Mouse (Mus musculus) R1 (cell line): Measurements from ENCODE around the gene Msl1.
A peak's percentile ranks its signal among the peaks of the same experiment; 100 is the strongest.

Experiments used
- DNase-seq: peaks from one replicate; pipeline ENCODE4 v3.0.0-alpha.2; 2018; ENCODE audit warnings: low read depth, low spot score

The Msl1 gene

DNA sequence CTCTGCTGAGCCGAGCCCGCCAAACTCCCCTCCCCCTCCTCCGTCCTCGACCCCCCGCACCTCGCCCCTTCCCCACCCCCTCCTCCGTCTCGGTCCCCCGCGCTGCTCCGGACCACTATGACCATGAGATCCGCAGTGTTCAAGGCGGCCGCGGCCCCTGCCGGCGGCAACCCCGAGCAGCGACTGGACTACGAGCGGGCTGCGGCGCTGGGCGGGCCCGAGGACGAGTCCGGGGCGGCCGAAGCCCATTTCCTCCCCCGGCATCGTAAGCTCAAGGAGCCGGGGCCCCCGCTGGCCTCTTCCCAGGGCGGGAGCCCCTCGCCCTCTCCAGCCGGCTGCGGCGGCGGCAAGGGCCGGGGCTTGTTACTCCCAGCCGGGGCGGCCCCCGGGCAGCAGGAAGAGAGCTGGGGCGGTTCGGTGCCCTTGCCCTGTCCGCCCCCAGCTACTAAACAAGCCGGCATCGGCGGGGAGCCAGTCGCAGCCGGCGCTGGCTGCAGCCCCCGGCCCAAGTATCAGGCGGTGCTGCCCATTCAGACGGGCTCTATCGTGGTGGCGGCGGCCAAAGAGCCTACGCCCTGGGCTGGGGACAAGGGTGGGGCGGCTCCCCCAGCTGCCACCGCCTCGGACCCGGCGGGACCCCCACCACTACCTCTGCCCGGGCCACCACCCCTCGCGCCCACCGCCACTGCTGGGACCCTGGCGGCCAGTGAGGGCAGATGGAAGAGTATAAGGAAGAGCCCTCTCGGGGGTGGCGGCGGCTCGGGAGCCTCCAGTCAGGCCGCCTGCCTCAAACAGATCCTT is 598 bp downstream of the Msl1 start:
- no peak for DNase-seq

DNA sequence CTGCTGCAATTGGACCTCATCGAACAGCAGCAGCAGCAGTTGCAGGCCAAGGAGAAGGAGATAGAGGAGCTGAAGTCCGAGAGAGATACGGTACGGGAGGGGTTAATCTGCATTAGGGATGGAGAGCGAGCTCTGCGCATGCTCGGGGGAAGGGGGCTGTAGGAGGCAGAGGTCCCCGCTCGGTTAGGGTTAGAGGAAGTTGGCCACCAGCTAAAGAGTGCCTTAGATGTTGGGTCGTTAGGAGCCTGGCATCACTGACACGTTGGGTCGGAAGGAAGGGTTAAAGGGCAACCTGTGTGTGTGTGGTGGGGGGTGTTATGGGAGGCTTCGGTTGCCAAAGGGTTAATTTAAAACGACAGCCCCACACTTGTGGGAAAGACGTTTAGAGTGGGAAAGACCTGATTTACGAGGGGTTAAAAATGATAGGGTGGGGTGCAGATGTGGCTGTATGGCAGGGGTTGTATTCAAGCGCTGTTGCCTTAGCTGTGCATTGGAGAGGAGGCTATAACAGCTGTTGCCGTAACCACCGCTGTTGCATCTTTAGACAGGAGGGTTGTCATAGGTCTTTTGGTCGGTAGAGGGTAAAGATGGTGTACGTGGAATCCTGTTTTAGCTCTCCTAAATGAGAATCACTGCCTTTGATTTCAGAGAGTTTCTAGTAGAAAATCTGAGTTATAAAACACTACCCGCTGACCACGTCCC is 1.4 kb downstream of the Msl1 start:
- peak; percentile 80 for DNase-seq

DNA sequence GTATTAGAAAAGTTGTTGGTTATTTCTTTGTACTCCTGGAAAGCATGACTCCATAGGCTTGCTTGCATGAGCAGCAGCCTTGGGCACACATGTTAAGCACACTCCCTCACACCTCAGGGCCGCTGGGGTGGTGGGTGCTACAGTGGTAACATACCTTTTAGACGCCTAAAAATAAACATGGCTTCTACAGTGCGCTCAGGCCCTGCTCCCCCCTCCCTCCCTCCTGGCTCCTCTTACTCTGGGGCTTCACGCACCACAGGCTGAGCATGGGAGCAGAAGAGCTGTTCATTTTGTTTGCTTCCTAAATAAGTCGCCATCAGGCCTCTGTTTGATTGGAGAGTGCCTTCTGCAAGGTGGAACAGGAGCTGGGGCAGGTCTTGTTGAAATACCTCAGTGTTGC is 2.0 kb downstream of the Msl1 start:
- no peak for DNase-seq

GRCm38 (mm10) chr11:98797909-98798308 is 2.6 kb downstream of the Msl1 start:
- no peak for DNase-seq

DNA sequence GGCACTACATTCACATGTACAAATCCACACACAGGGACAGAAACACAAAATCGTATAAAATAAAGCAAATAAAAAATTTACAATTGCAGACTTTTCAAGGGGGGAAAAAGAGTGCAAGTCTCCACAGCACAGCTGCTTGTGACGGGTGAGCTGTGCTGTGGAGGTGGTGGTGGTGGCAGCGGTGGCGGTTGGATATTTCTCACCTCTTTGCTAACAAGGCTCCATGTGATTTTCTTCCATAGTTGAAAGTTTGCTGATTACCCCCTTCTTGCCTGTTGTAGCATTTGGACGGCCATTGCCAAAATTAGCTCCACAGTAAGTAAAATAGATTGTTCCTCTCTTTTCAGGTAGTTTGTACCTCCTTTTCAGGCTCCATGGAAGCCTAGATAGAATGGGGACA is 9.3 kb downstream of the Msl1 start, which contains the start of gene Casc3:
TSS of gene Casc3 (plus strand) at position 301 of the 400 bp plus-strand sequence.
- no peak for DNase-seq

- no peak for DNase-seq
Observed at GRCm38 (mm10) chr11:98808417-98808816, 13.1 kb downstream of the Msl1 start.

DNA sequence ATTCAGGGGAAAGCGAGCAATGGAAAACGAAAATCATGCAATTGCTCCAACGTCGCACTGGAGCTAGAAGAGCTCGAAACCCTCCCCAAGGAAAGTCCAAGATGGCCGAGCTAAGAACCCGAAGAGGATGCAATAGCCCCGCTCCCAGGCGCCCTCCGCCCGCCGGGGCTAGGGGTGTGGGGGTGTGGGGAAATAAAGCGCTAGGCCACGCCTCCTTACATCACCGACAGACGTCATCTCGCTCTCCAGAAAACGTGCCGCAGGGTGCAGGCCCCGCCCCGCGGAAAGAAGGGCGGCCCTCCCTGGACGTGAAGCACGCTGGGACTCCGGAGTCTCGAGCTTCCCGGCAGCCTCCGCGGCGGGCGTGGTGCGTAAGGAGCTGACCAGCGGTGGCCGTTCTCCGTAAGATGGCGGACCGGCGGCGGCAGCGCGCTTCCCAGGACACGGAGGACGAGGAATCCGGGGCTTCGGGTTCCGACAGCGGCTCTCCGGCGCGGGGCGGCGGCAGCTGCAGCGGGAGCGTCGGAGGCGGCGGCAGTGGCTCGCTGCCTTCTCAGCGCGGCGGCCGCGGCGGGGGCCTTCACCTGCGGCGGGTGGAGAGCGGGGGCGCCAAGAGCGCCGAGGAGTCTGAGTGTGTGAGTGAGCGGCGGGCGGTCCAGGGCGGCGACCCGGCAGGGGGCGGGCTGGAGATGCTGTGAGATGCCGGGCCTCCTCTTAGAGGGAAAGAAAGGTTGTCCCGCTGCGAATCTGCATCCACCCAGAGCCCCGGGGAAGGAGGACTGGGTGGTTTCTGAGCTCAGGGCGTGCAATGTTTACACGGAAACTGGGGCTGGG is 14.4 kb downstream of the Msl1 start:
- peak; percentile 98 for DNase-seq

GRCm38 (mm10) chr11:98810686-98811085 is 15.4 kb downstream of the Msl1 start:
- DNase-seq, result no peak

DNA sequence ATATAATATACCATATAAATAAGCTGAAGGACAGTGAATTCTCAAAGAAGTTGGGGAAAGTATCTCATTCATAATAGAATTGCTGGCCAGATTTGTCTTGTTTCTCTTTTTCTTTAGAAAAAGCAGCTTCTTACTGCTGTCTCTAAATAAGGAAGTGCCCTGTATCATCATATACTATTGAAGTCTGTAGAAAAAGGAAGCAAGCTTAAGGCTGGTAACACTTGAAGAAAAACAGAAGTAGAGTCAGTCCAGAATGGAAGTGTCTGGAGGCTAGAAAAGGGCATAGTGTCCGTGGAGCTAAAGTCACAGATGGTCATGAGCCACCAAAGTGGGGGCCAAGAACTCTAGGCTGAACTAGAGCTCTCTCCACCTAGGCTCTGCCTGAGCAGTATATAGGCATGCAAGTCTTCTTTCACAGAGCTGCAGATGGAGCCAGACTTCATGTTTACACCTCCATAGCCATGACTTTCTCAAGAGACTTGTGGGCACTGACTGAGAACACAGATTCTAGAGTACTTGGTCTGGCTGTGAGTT is 21.5 kb downstream of the Msl1 start:
- DNase-seq, result no peak

- DNase-seq, result no peak
Observed at GRCm38 (mm10) chr11:98820968-98821367, 25.7 kb downstream of the Msl1 start.

DNA sequence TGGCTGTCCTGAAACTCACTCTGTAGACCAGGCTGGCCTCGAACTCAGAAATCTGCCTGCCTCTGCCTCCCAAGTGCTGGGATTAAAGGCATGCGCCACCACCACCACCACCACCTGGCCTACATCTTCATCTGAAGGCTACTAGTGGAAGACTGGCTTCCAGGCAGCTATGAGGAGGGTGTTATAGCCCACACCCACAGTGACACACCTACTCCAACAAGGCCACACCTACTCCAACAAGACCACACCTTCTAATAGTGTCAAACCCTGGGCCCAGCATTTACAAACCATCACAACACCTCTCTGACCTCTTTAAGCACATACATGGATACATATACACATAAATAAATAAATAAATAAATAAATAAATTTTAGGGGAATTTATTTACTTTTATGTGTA is 30.8 kb downstream of the Msl1 start:
- peak; percentile 34 for DNase-seq

DNA sequence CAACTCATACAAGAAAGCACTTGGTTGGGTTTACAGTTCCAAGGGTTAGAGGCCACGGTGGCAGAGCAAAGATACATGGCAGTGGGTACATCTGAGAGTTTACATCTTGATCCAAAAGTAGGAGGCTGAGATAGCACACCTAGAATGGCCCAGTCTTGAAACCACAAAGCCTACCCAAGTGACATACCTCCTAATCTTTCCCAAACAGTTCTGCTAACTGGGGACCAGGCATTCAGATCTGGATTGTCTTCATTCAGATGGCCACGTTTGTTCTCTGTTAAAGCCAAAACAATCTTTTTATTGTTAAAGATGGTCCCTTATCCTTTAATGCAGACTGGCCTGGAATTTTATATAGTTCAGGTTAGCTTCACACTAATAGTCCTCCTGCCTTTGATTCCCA is 32.6 kb downstream of the Msl1 start:
- no peak for DNase-seq

GRCm38 (mm10) chr11:98829091-98829775 is 33.9 kb downstream of the Msl1 start:
- peak; percentile 67 for DNase-seq

- DNase-seq, result peak; percentile 28
Observed at GRCm38 (mm10) chr11:98829875-98830274, 34.6 kb downstream of the Msl1 start.

GRCm38 (mm10) chr11:98835296-98835695 is 40.0 kb downstream of the Msl1 start:
- peak; percentile 52 for DNase-seq

GRCm38 (mm10) chr11:98835725-98836124 is 40.4 kb downstream of the Msl1 start:
- peak; percentile 46 for DNase-seq

- no peak for DNase-seq
Observed at GRCm38 (mm10) chr11:98836128-98836527, 40.8 kb downstream of the Msl1 start.

GRCm38 (mm10) chr11:98836651-98837141 is 41.4 kb downstream of the Msl1 start, which contains the start of gene Rapgefl1:
Gene Rapgefl1, plus strand, starts transcription at chr11:98836785.
- DNase-seq, result peak; percentile 80

DNA sequence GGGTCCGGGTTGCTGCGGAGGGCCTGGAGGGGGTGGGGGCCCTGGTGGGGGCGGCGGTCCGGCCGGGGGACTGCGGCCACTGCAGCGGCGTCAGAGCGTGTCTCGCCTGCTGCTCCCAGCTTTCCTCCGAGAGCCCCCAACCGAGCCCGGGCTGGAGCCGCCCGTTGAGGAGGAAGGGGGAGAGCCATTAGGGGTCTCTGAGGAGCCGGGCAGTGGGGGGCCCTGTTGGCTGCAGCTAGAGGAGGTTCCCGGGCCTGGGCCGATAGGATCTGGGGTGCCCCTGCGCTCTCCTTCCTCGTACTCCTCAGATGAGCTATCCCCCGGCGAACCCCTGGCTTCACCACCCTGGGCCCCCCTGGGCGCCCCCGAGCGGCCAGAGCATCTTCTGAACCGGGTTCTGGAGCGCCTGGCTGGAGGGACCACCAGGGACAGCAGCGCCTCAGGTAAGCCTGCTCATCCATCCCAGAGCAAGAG is 42.0 kb downstream of the Msl1 start:
- DNase-seq, result no peak

- DNase-seq, result no peak
Observed at GRCm38 (mm10) chr11:98837917-98838316, 42.6 kb downstream of the Msl1 start.

DNA sequence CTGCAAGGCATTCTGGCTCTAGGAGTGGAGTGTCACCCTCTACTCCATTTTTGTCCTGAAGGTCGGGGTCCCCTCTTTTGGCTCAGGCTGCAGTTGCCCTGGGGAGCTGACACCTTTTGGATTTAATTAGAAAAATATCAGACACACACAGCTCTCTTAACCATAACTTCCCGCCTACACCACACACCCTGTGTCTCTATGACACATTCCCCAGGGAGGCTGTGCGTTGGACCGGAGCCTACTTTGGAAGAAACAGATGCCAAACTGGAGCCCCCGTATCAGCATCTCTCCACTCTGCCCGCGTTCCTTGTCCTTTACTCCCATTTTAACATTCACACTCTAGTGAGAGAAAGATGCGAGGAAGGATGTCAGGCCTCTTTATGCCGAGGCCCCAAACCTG is 43.2 kb downstream of the Msl1 start:
- no peak for DNase-seq
